Mouse (Mus musculus): ENCODE results near the gene Cyp1b1. TPM values are rescaled to one million over a fixed set of nuclear protein-coding genes. Genes with fewer than 3 reads are reported as not detected.

Cyp1b1 gene
- polyA plus RNA-seq, 1 experiment from 2014 or later: 136 TPM

DNA sequence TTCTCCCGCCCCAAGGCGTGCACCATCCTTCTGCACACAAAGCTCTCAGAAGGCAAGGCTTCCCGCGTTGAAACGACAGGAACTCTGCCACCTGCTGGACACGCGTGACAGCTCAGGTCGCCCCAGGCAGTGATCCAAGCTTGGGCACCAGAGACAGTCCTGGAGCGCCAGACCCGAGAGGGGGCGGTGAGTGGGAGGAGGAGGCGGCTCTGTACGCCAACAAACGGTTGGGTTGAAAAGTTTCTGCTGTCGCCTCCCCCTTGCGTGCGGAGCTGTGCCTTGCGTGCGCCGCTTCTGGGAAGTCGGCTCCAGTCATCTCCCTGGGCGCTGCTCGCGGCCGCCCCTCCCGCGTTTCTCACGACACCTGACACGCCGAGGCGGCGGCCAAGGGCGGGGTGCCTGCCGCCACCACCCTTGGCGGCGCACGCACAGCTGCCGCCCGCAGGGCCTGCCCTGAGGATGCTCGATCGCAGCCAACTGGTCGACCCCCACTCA, 835 bp upstream of the Cyp1b1 start:
- H3K27me3 ChIP-seq: no peaks in the 10 kb centered on the region
- TF ChIP-seq CTCF (IDR thresholded peaks at IDR 0.05): no peak
- CTCF ChIA-PET: interaction anchor here (0.7 to 4.3 kb wide), 9 partner anchors 12 to 127 kb away, joined by 3 to 39 read pairs (median 5); no protein-coding TSS in a partner anchor
- in situ Hi-C loops (cut with MboI; ENCODE audit: low pct_unique_long_range_greater_than_20kb): loop anchor here (5.0 kb wide), 1 partner anchor 112 kb away; no protein-coding TSS in a partner anchor
- POLR2A ChIA-PET: interaction anchor here (0.5 to 3.1 kb wide), 11 partner anchors 11 to 122 kb away, joined by 3 to 21 read pairs (median 6); no protein-coding TSS in a partner anchor
- ATAC-seq (peak; percentile 78), DNase-seq (ENCODE audit: low read depth, low spot score) (peak; percentile 87)

DNA sequence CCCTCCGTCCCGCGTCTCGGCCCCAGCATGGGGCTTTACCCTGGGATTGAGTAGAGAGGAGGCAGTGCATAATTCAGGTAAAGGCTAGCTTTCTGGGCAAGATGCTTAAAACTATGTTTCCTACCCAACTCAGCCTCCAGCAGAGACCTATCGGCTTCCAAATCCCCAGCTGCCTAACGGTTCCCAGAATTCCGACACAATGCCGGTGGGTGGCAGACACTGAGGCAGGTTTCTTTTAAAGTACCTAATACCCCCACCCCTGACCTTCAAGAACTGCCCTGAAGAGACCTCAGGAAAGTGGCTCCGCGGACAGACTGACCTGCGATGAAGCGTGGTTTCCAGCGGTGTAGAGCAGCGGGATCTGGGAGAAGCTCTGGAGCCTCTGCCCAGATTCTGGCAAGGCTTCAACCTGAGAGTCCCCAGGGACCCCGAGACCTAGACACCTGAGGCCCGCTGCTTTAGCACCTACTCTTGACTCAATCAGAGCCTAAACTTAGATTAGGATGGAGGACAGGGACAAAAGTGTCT, 429 bp downstream of the Cyp1b1 start:
- no peak for TF ChIP-seq CTCF (IDR thresholded peaks at IDR 0.05)
- H3K27me3 ChIP-seq: no peaks in the 10 kb centered on the region
- in situ Hi-C loops (cut with MboI; ENCODE audit: low pct_unique_long_range_greater_than_20kb): no loop called here
- DNase-seq (ENCODE audit: low read depth, low spot score): no peak
- ATAC-seq: no peak
- CTCF ChIA-PET: interaction anchor here (0.7 to 4.3 kb wide), 6 partner anchors 12 to 126 kb away, joined by 3 to 39 read pairs (median 4); no protein-coding TSS in a partner anchor
- POLR2A ChIA-PET: interaction anchor here (0.6 to 3.1 kb wide), 11 partner anchors 10 to 123 kb away, joined by 3 to 21 read pairs (median 4); no protein-coding TSS in a partner anchor

DNA sequence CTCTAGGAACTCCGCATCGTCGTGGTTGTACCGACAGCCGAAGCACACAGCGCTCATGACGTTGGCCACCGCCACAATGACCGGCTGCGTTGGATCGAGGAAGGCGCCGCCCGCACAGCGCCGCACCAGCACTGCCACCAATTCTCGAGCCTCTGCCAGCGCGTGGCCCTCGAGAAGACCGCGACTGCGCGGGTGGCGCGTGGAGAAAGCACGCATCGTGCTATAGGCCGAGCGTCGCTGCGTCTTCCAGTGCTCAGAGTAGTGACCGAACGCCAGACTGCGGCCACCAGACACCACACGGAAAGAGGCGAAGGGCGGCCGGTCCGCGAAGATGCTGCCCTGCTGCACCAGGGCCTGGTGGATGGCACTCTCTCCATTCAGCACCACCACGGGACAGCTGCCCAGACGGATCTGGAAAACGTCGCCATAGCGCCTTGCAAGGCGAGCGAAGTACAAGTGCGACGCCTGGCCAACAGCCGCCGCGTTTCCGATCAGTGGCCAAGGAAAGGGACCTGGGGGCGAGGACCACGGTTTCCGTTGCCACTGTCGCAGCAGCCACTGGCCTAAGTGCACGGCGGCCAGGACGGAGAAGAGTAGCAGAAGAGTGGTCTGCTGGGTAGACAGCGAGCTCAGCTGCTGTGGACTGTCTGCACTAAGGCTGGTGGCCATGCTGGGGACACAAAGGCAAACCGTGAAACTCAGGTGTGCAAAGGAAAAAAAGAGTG, 1.1 kb downstream of the Cyp1b1 start:
- no peaks in the 10 kb centered on the region for H3K27me3 ChIP-seq
- ATAC-seq (no peak), DNase-seq (ENCODE audit: low read depth, low spot score) (no peak)
- in situ Hi-C loops (cut with MboI; ENCODE audit: low pct_unique_long_range_greater_than_20kb): no loop called here
- ChIA-PET POLR2A (interaction anchor here (0.7 to 3.1 kb wide), 8 partner anchors 9 to 124 kb away, joined by 3 to 21 read pairs (median 6); no protein-coding TSS in a partner anchor), CTCF (interaction anchor here (0.7 to 4.3 kb wide), 5 partner anchors 11 to 56 kb away, joined by 3 to 39 read pairs (median 4); no protein-coding TSS in a partner anchor)
- TF ChIP-seq CTCF (IDR thresholded peaks at IDR 0.05): no peak

DNA sequence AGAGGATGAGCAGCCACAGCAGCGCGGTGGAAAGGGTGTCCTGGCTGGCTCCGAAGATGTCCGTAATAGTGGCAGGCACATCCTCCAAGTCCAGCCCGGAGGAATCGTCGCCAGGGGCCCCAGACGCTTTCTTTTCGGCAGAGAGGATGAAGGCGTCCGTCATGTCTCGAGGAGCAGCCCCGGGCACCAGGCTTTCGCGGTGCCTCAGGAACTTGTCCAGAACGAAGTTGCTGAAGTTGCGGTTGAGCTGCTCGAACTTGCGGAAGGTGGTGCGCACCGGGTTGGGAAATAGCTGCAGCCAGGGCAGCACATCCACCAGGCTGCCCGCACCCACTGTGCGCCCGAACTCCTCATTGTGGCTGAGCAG, 1.6 kb downstream of the Cyp1b1 start:
- ATAC-seq: no peak
- CTCF ChIA-PET: interaction anchor here (1.2 kb wide), 1 partner anchor 11 kb away, joined by 3 read pairs; no protein-coding TSS in a partner anchor
- no peak for DNase-seq (ENCODE audit: low read depth, low spot score)
- in situ Hi-C loops (cut with MboI; ENCODE audit: low pct_unique_long_range_greater_than_20kb): no loop called here
- POLR2A ChIA-PET: interaction anchor here (1.1 to 2.9 kb wide), 3 partner anchors 10 to 125 kb away, joined by 3 to 12 read pairs (median 3); no protein-coding TSS in a partner anchor
- no peaks in the 10 kb centered on the region for H3K27me3 ChIP-seq
- no peak for TF ChIP-seq CTCF (IDR thresholded peaks at IDR 0.05)

DNA sequence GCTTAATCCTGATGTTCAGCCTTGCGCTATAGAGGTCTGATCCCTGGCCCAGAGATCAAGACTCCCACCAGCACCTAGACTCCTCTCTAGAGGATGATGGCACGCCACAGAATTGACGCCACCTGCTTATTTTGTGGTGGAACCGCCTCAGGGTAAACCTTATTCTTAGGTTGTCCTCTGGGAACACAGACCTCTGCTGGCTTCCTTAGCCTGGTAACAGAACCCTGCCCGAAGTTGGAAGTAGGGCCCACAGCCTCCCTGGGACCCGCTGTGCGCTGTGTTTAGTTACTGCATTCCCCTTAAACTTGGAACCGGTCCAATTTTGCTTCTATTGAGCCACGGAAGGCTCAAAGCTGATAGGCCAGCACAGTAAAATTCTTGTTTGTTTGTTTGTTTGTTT, 2.3 kb downstream of the Cyp1b1 start:
- H3K27me3 ChIP-seq: no peaks in the 10 kb centered on the region
- POLR2A ChIA-PET: interaction anchor here (0.7 to 1.1 kb wide), 2 partner anchors 9 to 126 kb away, joined by 3 read pairs; no protein-coding TSS in a partner anchor
- in situ Hi-C loops (cut with MboI; ENCODE audit: low pct_unique_long_range_greater_than_20kb): no loop called here
- CTCF ChIA-PET: interaction anchor here (1.4 kb wide), 1 partner anchor 113 kb away, joined by 4 read pairs; no protein-coding TSS in a partner anchor
- no peak for ATAC-seq
- no peak for DNase-seq (ENCODE audit: low read depth, low spot score)
- no peak for TF ChIP-seq CTCF (IDR thresholded peaks at IDR 0.05)

DNA sequence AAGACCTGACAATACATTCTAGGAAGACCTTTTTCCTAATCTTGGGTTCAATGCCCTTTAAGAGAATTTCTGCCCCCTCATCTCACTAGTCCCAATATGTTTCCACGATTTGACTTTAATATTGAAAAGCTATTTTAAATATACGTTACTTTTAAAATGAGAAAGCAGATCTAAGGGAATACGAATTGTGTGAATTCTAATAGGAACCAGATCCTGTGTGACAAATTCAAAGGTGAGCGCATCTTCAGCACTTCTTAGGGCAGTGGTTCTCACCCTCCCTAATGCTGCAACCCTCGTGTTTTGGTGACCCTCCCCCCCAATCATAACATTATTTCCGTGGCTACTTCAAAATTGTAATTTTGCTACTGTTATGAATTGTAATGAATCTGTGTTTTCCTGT, 2.9 kb downstream of the Cyp1b1 start:
- CTCF ChIA-PET: interaction anchor here (0.8 to 1.4 kb wide), 2 partner anchors 114 to 123 kb away, joined by 3 to 4 read pairs; no protein-coding TSS in a partner anchor
- no peak for TF ChIP-seq CTCF (IDR thresholded peaks at IDR 0.05)
- in situ Hi-C loops (cut with MboI; ENCODE audit: low pct_unique_long_range_greater_than_20kb): no loop called here
- no peak for ATAC-seq
- DNase-seq (ENCODE audit: low read depth, low spot score): no peak
- H3K27me3 ChIP-seq: no peaks in the 10 kb centered on the region
- POLR2A ChIA-PET: interaction anchor here (0.7 to 1.5 kb wide), 4 partner anchors 32 to 124 kb away, joined by 3 to 12 read pairs (median 7); no protein-coding TSS in a partner anchor

DNA sequence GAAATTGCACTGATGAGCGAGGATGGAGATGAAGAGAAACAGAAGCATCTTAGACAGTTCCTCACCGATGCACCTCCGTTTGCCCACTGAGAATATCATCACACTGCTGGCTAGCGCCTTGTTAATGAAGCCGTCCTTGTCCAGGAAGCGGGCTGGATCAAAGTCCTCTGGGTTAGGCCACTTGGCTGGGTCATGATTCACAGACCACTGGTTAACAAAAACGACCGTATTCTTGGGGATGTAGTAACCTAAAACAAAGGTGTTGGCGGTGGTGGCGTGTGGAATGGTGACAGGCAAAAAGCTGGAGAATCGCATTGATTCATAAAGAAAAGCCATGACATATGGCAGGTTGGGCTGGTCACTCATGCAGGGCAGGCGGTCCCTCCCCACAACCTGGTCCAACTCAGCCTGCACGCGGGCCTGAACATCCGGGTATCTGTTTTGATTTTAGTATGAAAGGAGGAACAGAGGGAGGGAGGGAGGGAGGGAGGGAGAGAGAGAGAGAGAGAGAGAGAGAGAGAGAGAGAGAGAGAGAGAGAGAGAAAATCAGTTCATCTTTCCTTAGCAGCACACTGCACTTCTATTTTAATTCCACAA, 4.5 kb downstream of the Cyp1b1 start:
- DNase-seq (ENCODE audit: low read depth, low spot score): no peak
- ChIA-PET POLR2A (interaction anchor here (0.6 to 1.5 kb wide), 3 partner anchors 33 to 732 kb away, joined by 3 to 11 read pairs (median 4); no protein-coding TSS in a partner anchor), CTCF (interaction anchor here (0.7 to 1.5 kb wide), 2 partner anchors 11 to 14 kb away, joined by 3 read pairs; no protein-coding TSS in a partner anchor)
- TF ChIP-seq CTCF (IDR thresholded peaks at IDR 0.05): no peak
- no peak for ATAC-seq
- in situ Hi-C loops (cut with MboI; ENCODE audit: low pct_unique_long_range_greater_than_20kb): no loop called here
- no peaks in the 10 kb centered on the region for H3K27me3 ChIP-seq

DNA sequence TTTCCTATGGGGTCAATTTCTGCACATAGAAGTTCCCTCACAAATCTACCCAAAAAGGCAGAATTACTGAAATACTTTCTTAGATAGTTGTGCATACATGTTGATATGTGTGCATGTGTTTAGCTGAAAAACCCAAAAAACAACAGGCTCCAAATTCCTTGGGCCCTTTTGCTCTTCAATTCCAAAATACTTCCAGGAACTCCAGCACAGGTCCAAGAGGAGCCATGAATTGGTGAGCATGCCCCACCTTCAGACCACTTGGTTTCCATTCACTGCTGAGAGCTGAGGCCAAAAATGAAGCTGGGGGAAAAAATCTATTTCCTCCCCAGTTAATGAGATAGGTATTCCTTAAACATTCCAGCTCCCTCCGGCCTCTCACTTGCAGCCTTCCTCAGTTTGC, 5.1 kb downstream of the Cyp1b1 start:
- ATAC-seq (no peak), DNase-seq (ENCODE audit: low read depth, low spot score) (no peak)
- no peaks in the 10 kb centered on the region for H3K27me3 ChIP-seq
- in situ Hi-C loops (cut with MboI; ENCODE audit: low pct_unique_long_range_greater_than_20kb): no loop called here
- POLR2A ChIA-PET: interaction anchor here (0.6 to 1.1 kb wide), 2 partner anchors 9 to 480 kb away, joined by 3 to 4 read pairs; no protein-coding TSS in a partner anchor
- CTCF ChIA-PET: interaction anchor here (1.5 kb wide), 1 partner anchor 15 kb away, joined by 3 read pairs; no protein-coding TSS in a partner anchor
- TF ChIP-seq CTCF (IDR thresholded peaks at IDR 0.05): no peak

DNA sequence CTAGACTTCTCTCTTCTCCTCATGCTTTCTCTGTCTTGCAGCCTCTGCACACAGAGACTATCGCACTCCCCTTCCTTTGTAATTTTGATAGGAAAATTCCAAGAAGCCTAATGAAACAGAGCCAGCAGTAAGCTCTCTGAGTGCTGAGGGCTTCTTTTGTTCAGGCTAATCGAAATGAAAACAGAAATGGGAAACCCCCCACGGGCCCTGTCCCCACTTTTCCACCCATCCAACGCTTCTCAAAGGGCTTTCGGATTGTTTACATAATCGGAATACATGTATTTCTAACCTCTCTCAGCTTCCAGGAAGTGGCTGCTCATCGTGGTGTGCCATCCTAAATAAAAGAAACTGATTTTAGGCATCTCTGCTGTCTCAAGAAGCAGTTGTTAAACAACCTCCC, 6.7 kb downstream of the Cyp1b1 start:
- in situ Hi-C loops (cut with MboI; ENCODE audit: low pct_unique_long_range_greater_than_20kb): no loop called here
- DNase-seq (ENCODE audit: low read depth, low spot score) (no peak), ATAC-seq (no peak)
- CTCF ChIA-PET: no interaction called here
- TF ChIP-seq CTCF (IDR thresholded peaks at IDR 0.05): no peak
- no peaks in the 10 kb centered on the region for H3K27me3 ChIP-seq
- POLR2A ChIA-PET: no interaction called here
